Mouse (Mus musculus) Patski (cell line): ENCODE data around the gene 6430628N08Rik. TPM values are rescaled to one million over a fixed set of nuclear protein-coding genes. Genes with fewer than 3 reads are reported as not detected.

ENCODE experiments used
- ATAC-seq: fragments of 100-300 bp; one replicate; pipeline ENCODE4 v1.8.0; 2021
- CTCF ChIA-PET: fragments of 350-600 bp; sonication (Branson Sonifier 250); formaldehyde crosslinking; loops from one replicate; lab custom pipeline; 2022; ENCODE audit warnings: inconsistent platforms; lab: Charles Lee
- POLR2A ChIA-PET: fragments of 350-600 bp; sonication (Branson Sonifier 250); formaldehyde crosslinking; loops from one replicate; lab custom pipeline; 2022; ENCODE audit warnings: antibody characterized with exemption, inconsistent platforms; lab: Charles Lee
- DNase-seq: peaks from one replicate; pipeline ENCODE4 v3.0.0-alpha.2; 2011; ENCODE audit warnings: low read depth, low spot score
- H3K27me3 ChIP-seq: fragments of 371-371 bp; one replicate; pipeline ENCODE4 v1.5.1; 2021
- CTCF ChIP-seq: fragments of 100-300 bp; IDR thresholded peaks from one replicate; pipeline ENCODE4 v1.5.1; 2021
- in situ Hi-C: fragments of 300-500 bp; cut with MboI; formaldehyde crosslinking; loops from 3 replicates; pipeline ENCODE4 v1.11.1; 2018; ENCODE audit warnings: low pct_unique_long_range_greater_than_20kb, mixed read lengths
- polyA plus RNA-seq: library from polyadenylated mRNA; unstranded; gene quantifications from one replicate; pipeline ENCODE4 v1.2.3, GENCODE M21; 2021

Gene 6430628N08Rik
- polyA plus RNA-seq, 1 experiment from 2014 or later, result not detected

DNA sequence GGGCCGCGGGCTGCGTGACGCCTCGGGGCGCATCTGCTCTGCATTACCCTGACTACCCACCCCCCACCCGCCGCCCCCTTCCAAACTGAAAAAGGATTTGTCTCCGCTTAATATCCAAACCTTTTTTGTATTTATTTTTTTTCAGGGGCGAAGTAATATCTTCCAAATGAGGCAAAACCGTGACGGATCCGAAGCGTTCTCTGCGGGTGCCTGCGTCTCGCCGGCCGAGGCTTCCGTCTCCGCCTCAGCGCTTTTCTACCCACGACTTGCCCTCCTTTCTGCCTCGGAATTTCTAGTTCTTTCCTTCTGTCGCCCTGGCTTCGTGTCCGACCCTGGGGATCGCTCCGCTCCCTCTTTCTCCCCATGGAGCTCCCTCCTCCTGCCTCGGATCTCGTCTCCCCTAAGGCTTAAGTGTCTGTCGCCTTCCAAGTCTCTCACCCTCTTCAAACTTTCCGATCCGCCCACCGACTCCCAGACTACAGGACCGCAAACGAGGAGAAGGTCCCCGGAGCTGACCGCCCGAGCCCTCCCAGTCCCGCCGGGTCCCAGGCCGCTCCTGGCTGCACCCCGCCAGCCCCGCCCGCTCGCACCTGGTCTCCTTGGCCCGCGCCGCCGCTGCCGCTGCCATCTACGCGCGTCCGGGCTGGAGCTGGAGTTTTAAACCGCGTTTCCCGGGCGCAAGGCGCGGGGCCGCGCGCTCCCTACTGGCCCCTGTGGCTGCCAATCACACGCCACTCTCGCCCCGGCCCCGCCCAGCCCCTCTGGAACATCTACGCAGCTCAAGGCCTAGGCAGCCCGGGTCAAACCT lies 49.0 kb downstream of the 6430628N08Rik start, which contains the start of gene Dmbx1:
Dmbx1 (minus strand) TSS at position 632 of the 808 bp plus-strand sequence.
- DNase-seq (no peak), ATAC-seq (no peak)
- TF ChIP-seq CTCF, result no peak
- ChIA-PET CTCF (no interaction called here), POLR2A (no interaction called here)
- H3K27me3 ChIP-seq, result peaks cover 35% of the 10 kb centered on the region
- in situ Hi-C loops, result loop anchor here (25.0 kb wide), 1 partner anchor 452 kb away; the partner anchor contains the start of gene Cyp4a14

DNA sequence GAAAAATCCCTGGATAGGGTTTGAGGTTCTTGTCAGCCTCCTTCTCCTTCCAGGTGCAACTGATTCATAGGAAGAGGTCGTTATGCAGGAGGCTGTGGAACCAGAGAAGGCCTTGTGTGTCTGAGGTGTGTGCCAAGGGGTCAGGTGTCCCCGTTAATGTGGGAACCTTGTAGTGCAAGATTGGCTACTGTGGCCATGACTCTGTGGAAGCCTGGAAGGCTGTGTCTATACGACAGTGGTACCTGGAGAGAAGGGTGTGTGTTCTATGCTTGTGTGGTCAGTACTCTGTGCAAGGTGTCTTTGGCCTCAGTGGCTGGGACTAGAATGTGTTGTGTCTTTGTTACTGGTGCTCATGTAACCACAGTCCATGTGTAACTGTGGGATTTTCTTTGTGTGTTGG lies 50.2 kb downstream of the 6430628N08Rik start:
- TF ChIP-seq CTCF, result no peak
- ATAC-seq (no peak), DNase-seq (no peak)
- ChIA-PET CTCF (no interaction called here), POLR2A (no interaction called here)
- in situ Hi-C loops, result loop anchor here (25.0 kb wide), 1 partner anchor 453 kb away; the partner anchor contains the start of gene Cyp4a14
- peaks cover 34% of the 10 kb centered on the region for H3K27me3 ChIP-seq

- in situ Hi-C loops, result loop anchor here (25.0 kb wide), 1 partner anchor 454 kb away; the partner anchor contains the start of gene Cyp4a14
- CTCF ChIA-PET, result no interaction called here
- POLR2A ChIA-PET, result no interaction called here
- peaks cover 33% of the 10 kb centered on the region for H3K27me3 ChIP-seq
- DNase-seq, result no peak
- no peak for TF ChIP-seq CTCF
- ATAC-seq, result no peak
These were observed 50.9 kb downstream of the 6430628N08Rik start for GRCm38 (mm10) chr4:115941242-115941820.

DNA sequence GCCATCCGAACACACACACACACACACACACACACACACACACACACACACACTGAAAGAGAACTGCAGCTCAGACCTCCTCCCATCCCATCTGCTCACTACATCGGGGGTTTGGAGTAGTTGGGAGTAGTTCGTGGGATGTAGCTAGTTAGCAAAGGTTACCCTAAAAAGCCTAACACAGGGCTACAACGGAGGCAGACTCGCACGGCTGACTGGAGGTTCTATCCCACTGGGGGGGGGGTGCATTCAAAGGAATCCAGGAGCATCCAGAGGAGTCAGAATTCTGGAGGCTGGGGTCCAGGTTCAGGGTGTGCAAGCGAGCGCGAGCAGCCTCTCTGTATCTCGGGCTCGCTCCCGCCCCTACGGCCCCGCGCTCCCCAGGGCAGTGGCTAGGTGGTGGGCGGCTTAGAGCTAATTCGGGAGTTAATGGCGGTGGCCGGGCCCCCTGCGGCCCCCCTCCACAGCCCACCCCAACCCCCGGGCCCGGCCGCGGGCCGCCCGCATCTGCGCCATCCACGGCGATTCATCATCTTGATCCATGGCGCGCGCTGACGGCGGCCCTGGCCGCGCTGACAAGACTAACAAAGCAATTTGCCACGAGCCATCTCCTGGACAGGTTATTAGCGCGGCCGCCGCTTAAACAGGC lies 53.3 kb downstream of the 6430628N08Rik start:
- in situ Hi-C loops, result loop anchor here (25.0 kb wide), 1 partner anchor 456 kb away; the partner anchor contains the start of gene Cyp4a14

More for the DNA sequence above, 53.3 kb downstream of the 6430628N08Rik start:
- peaks cover 28% of the 10 kb centered on the region for H3K27me3 ChIP-seq
- CTCF ChIA-PET, result no interaction called here
- TF ChIP-seq CTCF, result no peak
- POLR2A ChIA-PET, result interaction anchor here (0.6 kb wide), 1 partner anchor 231 kb away, joined by 4 read pairs; no protein-coding TSS in a partner anchor
- ATAC-seq (no peak), DNase-seq (no peak)

Other genes starting within 250 kb of the 6430628N08Rik start
- gene Cyp4b1, start 242.9 kb upstream of the 6430628N08Rik start, polyA plus RNA-seq, result 0.19 TPM
- gene Efcab14, start 152.9 kb upstream of the 6430628N08Rik start, polyA plus RNA-seq, result 38.9 TPM
- gene Tex38, start 109.6 kb upstream of the 6430628N08Rik start, polyA plus RNA-seq, result 0.83 TPM
- 28.5 TPM for gene Atpaf1, start 105.9 kb upstream of the 6430628N08Rik start, polyA plus RNA-seq
- 4.9 TPM for gene Mob3c, start 62.6 kb upstream of the 6430628N08Rik start, polyA plus RNA-seq
- 26.3 TPM for gene Mknk1, start 51.5 kb upstream of the 6430628N08Rik start, polyA plus RNA-seq
- gene Kncn, start 6.3 kb upstream of the 6430628N08Rik start, polyA plus RNA-seq, result not detected
- not detected for gene Dmbx1, start 49.3 kb downstream of the 6430628N08Rik start, polyA plus RNA-seq
- gene Faah, start 127.3 kb downstream of the 6430628N08Rik start, polyA plus RNA-seq, result 3.4 TPM
- 7.2 TPM for gene Nsun4, start 163.2 kb downstream of the 6430628N08Rik start, polyA plus RNA-seq
- gene Uqcrh, start 184.4 kb downstream of the 6430628N08Rik start, polyA plus RNA-seq, result 441 TPM
- 58.3 TPM for gene Lrrc41, start 184.6 kb downstream of the 6430628N08Rik start, polyA plus RNA-seq
- gene Rad54l, start 233.0 kb downstream of the 6430628N08Rik start, polyA plus RNA-seq, result 5.6 TPM
- gene Pomgnt1, start 233.2 kb downstream of the 6430628N08Rik start, polyA plus RNA-seq, result 57.6 TPM